Mouse (Mus musculus) left cerebral cortex, postnatal 36 days (tissue): Measurements from ENCODE around the gene P4hb. TPM values are rescaled to one million over a fixed set of nuclear protein-coding genes. Genes with fewer than 3 reads are reported as not detected.
A peak's percentile ranks its signal among the peaks of the same experiment; 100 is the strongest.
"Not testable (repeated sequence)": the region's sequence is repeated elsewhere in the genome, so short reads cannot be mapped to it uniquely, and the experiment has no call there.

Experiments
- DNase-seq, 2 experiments: peaks; one replicate each; pipeline ENCODE4 v3.0.0; 2021 to 2022; ENCODE audit warnings: low spot score in 2 of 2, mixed read lengths in 1 of 2
- intact Hi-C: fragments of 180-260 bp; cut with DNase I; formaldehyde crosslinking; loops from one replicate; pipeline ENCODE4 v1.15.1; 2025
- total RNA-seq, 2 experiments: library from RNA; stranded (reverse); gene quantifications; 2 replicates each; pipeline ENCODE4 v1.2.3; 2021

P4hb gene
- total RNA-seq, 2 experiments from 2014 or later: 122 to 126 TPM

GRCm38 (mm10) chr11:120519738-120520137 is 53.3 kb downstream of the P4hb start:
- DNase-seq: no peak
- intact Hi-C loops: no loop called here

GRCm38 (mm10) chr11:120518558-120518957 is 54.5 kb downstream of the P4hb start:
- intact Hi-C loops: no loop called here
- no peak for DNase-seq

- peak; percentile 82 to 87 for DNase-seq
- intact Hi-C loops: no loop called here
Observed at GRCm38 (mm10) chr11:120518027-120518426, 55.0 kb downstream of the P4hb start.

GRCm38 (mm10) chr11:120517147-120517546 is 55.9 kb downstream of the P4hb start:
- intact Hi-C loops: no loop called here

GRCm38 (mm10) chr11:120515611-120516010 is 57.4 kb downstream of the P4hb start:
- peak; percentile 78 to 81 for DNase-seq
- intact Hi-C loops: loop anchor here (2.0 kb wide), 1 partner anchor 55 kb away; no protein-coding TSS in a partner anchor

More at GRCm38 (mm10) chr11:120517147-120517546, 55.9 kb downstream of the P4hb start:
- no peak for DNase-seq

- intact Hi-C loops: loop anchor here (2.0 kb wide), 1 partner anchor 57 kb away; no protein-coding TSS in a partner anchor
- DNase-seq: not testable (repeated sequence)
Observed at GRCm38 (mm10) chr11:120514262-120514661, 58.8 kb downstream of the P4hb start.

GRCm38 (mm10) chr11:120512790-120513453 is 60.1 kb downstream of the P4hb start:
- intact Hi-C loops: no loop called here
- DNase-seq: no peak

- intact Hi-C loops: no loop called here
- DNase-seq: no peak
Observed at GRCm38 (mm10) chr11:120510375-120511030, 62.5 kb downstream of the P4hb start.

Other genes starting within 250 kb of the P4hb start
- gene Actg1, start 224.7 kb downstream of the P4hb start, total RNA-seq: 1,000 to 10,000 TPM; 1,144 to 1,299 TPM
- under 1 TPM; 0.25 to 0.72 TPM for gene Fscn2, start 211.7 kb downstream of the P4hb start, total RNA-seq
- gene Faap100, start 194.5 kb downstream of the P4hb start, total RNA-seq: 10 to 100 TPM; 12.8 to 16.4 TPM
- 10 to 100 TPM; 65.3 to 77.0 TPM for gene Nploc4, start 135.5 kb downstream of the P4hb start, total RNA-seq
- 1 to 10 TPM in 1 of 2 experiments, not detected in 1; 1.8 TPM for gene Tspan10, start 130.6 kb downstream of the P4hb start, total RNA-seq
- under 1 TPM; 0.37 to 0.66 TPM for gene Pde6g, start 119.8 kb downstream of the P4hb start, total RNA-seq
- 10 to 100 TPM; 14.3 to 20.6 TPM for gene Oxld1, start 115.2 kb downstream of the P4hb start, total RNA-seq
- 10 to 100 TPM; 19.9 to 29.4 TPM for gene Ccdc137, start 115.1 kb downstream of the P4hb start, total RNA-seq
- gene Arl16, start 105.6 kb downstream of the P4hb start, total RNA-seq: 10 to 100 TPM; 49.3 to 55.0 TPM
- gene Mrpl12, start 88.6 kb downstream of the P4hb start, total RNA-seq: 10 to 100 TPM; 75.6 to 78.5 TPM
- 10 to 100 TPM; 18.2 to 21.9 TPM for gene Slc25a10, start 81.4 kb downstream of the P4hb start, total RNA-seq
- not detected for gene Gcgr, start 42.6 kb downstream of the P4hb start, total RNA-seq
- 10 to 100 TPM; 73.4 to 91.7 TPM for gene Mcrip1, start 23.5 kb downstream of the P4hb start, total RNA-seq
- not detected for gene Ppp1r27, start 22.1 kb downstream of the P4hb start, total RNA-seq
- gene Arhgdia, start 8.4 kb upstream of the P4hb start, total RNA-seq: 100 to 1,000 TPM; 304 to 344 TPM
- 10 to 100 TPM; 59.7 to 67.5 TPM for gene Alyref, start 25.1 kb upstream of the P4hb start, total RNA-seq
- gene Anapc11, start 25.2 kb upstream of the P4hb start, total RNA-seq: 10 to 100 TPM; 91.4 to 99.7 TPM
- gene Npb, start 35.2 kb upstream of the P4hb start, total RNA-seq: 1 to 10 TPM in 1 of 2 experiments, not detected in 1; 1.2 TPM
- 100 to 1,000 TPM; 115 to 135 TPM for gene Pcyt2, start 44.7 kb upstream of the P4hb start, total RNA-seq
- gene Sirt7, start 52.0 kb upstream of the P4hb start, total RNA-seq: 10 to 100 TPM; 37.8 to 43.3 TPM
- gene Mafg, start 60.3 kb upstream of the P4hb start, total RNA-seq: 100 to 1,000 TPM in 1 of 2 experiments, 10 to 100 TPM in 1; 76.5 to 103 TPM
- gene Pycr1, start 70.5 kb upstream of the P4hb start, total RNA-seq: 1 to 10 TPM; 2.9 to 3.9 TPM
- 10 to 100 TPM in 1 of 2 experiments, 1 to 10 TPM in 1; 8.2 to 11.9 TPM for gene Myadml2, start 74.9 kb upstream of the P4hb start, total RNA-seq
- 1 to 10 TPM; 5.6 to 6.6 TPM for gene Notum, start 87.9 kb upstream of the P4hb start, total RNA-seq
- 10 to 100 TPM; 53.1 to 56.9 TPM for gene Aspscr1, start 99.7 kb upstream of the P4hb start, total RNA-seq
- 10 to 100 TPM; 18.1 to 19.2 TPM for gene Cenpx, start 140.5 kb upstream of the P4hb start, total RNA-seq
- 10 to 100 TPM; 41.9 to 66.1 TPM for gene Lrrc45, start 140.7 kb upstream of the P4hb start, total RNA-seq
- 10 to 100 TPM; 34.7 to 39.9 TPM for gene Rac3, start 148.2 kb upstream of the P4hb start, total RNA-seq
- 10 to 100 TPM in 1 of 2 experiments, 1 to 10 TPM in 1; 8.7 to 10.3 TPM for gene Dcxr, start 154.0 kb upstream of the P4hb start, total RNA-seq
- 1 to 10 TPM in 1 of 2 experiments, under 1 TPM in 1; 0.32 to 1.6 TPM for gene Cbr2, start 158.9 kb upstream of the P4hb start, total RNA-seq
- 10 to 100 TPM; 23.4 to 34.8 TPM for gene Hmga1b, start 189.5 kb upstream of the P4hb start, total RNA-seq
- gene Rfng, start 211.0 kb upstream of the P4hb start, total RNA-seq: 10 to 100 TPM; 63.7 to 65.9 TPM
- 100 to 1,000 TPM; 130 to 153 TPM for gene Gps1, start 211.0 kb upstream of the P4hb start, total RNA-seq
- 10 to 100 TPM; 39.4 to 42.4 TPM for gene Dus1l, start 223.2 kb upstream of the P4hb start, total RNA-seq